20 mouse cellular contexts compared by ENCODE assay signal in genomic region chr10:96257935-96258334, GRCm38 (mm10).
DNase-seq lines count a peak whose midpoint lies in the region; ATAC-seq lines count a peak whose summit lies in the region.
"Had no signal": no experiment of that assay in that cellular context is flagged by ENCODE, and none has a peak within 500 bp of the region (broad histone marks: within the 10 kb centered on the region; RNA-seq: fewer than 3 reads in every experiment).

No protein-coding gene starts in this region.

- no peak overlapping the region for H3K27ac ChIP-seq in kidney, embryonic 14.5 days (ENCODE audit: low read depth, low read length)
- no peak overlapping the region for H3K27ac ChIP-seq in forebrain, embryonic 10.5 days
- H3K27ac ChIP-seq: forebrain, embryonic 12.5 days; gastrocnemius, adult 2 months; hindbrain, embryonic 10.5 days; limb, embryonic 10.5 days; midbrain, embryonic 15.5 days had no signal

- H3K27me3 ChIP-seq in kidney, embryonic 14.5 days (ENCODE audit: control insufficient read depth, insufficient read depth, low read length) = no peaks in the 10 kb centered on the region
- H3K27me3 ChIP-seq in forebrain, embryonic 10.5 days (ENCODE audit: poor library complexity, severe bottlenecking) = no peaks in the 10 kb centered on the region
- H3K27me3 ChIP-seq: CH12.LX; forebrain, embryonic 12.5 days; midbrain, embryonic 15.5 days had no signal

- H3K9me3 ChIP-seq in kidney, embryonic 14.5 days (ENCODE audit: control insufficient read depth, low read length) = 0 out of 2 replicates have a peak, but pooled peaks cover 2% of the 10 kb centered on the region
- H3K9me3 ChIP-seq in forebrain, embryonic 10.5 days = no peaks in the 10 kb centered on the region
- H3K9me3 ChIP-seq: forebrain, embryonic 12.5 days; hindbrain, embryonic 10.5 days; limb, embryonic 10.5 days; midbrain, embryonic 15.5 days had no signal

- DNase-seq in adrenal gland, postnatal 36 days = peak; percentile 10 to 25
- no peak for DNase-seq in adrenal gland, postnatal 25 days
- peak; percentile 19 for DNase-seq in kidney, adult 11 months
- DNase-seq in heart, postnatal 4 days = peak; percentile 28
- peak; percentile 51 for DNase-seq in kidney, postnatal 14 days
- no peak for DNase-seq in forebrain, embryonic 10.5 days (ENCODE audit: extremely low spot score, low spot score)
- no peak for DNase-seq in spleen, postnatal 10 days (ENCODE audit: low spot score in 2 of 2)
- DNase-seq: cerebellum, adult 11-12 months; cerebellum, postnatal 36 days; gastrocnemius, adult 2 months; lung, adult 18-20 months; lung, postnatal 36 days; right cerebral cortex, postnatal 4 days; thymus, postnatal 14 days had no signal

- no peak overlapping the region for H3K4me2 ChIP-seq in kidney, embryonic 14.5 days (replicated peaks; ENCODE audit: low read depth, low read length)
- H3K4me2 ChIP-seq: forebrain, embryonic 12.5 days; midbrain, embryonic 15.5 days had no signal

- 0 out of 2 replicates have a peak, but pooled peaks cover 1% of the 10 kb centered on the region for H3K4me1 ChIP-seq in kidney, embryonic 14.5 days (ENCODE audit: control insufficient read depth, insufficient read depth, low read length)
- peaks cover 1% of the 10 kb centered on the region; the same call in 1 of the 2 replicates for H3K4me1 ChIP-seq in forebrain, embryonic 10.5 days
- H3K4me1 ChIP-seq: forebrain, embryonic 12.5 days; hindbrain, embryonic 10.5 days; midbrain, embryonic 15.5 days had no signal

- H3K36me3 ChIP-seq in kidney, embryonic 14.5 days (ENCODE audit: control insufficient read depth, insufficient read depth, low read length) = no peaks in the 10 kb centered on the region
- no peaks in the 10 kb centered on the region for H3K36me3 ChIP-seq in forebrain, embryonic 10.5 days (replicated peaks)
- H3K36me3 ChIP-seq: forebrain, embryonic 12.5 days; hindbrain, embryonic 10.5 days; limb, embryonic 10.5 days; midbrain, embryonic 15.5 days had no signal

- ATAC-seq in kidney, embryonic 14.5 days (ENCODE audit: low FRiP score, low TSS enrichment) = no peak
- ATAC-seq: midbrain, embryonic 15.5 days had no signal

- no peak overlapping the region for H3K4me3 ChIP-seq in kidney, embryonic 14.5 days (ENCODE audit: low read length)
- no peak overlapping the region for H3K4me3 ChIP-seq in forebrain, embryonic 10.5 days
- H3K4me3 ChIP-seq: forebrain, embryonic 12.5 days; gastrocnemius, adult 2 months; hindbrain, embryonic 10.5 days; limb, embryonic 10.5 days; midbrain, embryonic 15.5 days had no signal

- 73% methylated on average over 7 of the region's 7 CpGs for WGBS in kidney, embryonic 14.5 days
- 83% methylated on average over 7 of the region's 7 CpGs for WGBS in forebrain, embryonic 10.5 days

- H3K9ac ChIP-seq in kidney, embryonic 14.5 days (ENCODE audit: low read depth, low read length) = no peak overlapping the region
- H3K9ac ChIP-seq: forebrain, embryonic 12.5 days; midbrain, embryonic 15.5 days had no signal

Comparison
In these comparisons a context has a peak if more than half of its experiments do, and no peak if none do; other contexts are left out.
1. DNase-seq: peak in adrenal gland, postnatal 36 days (2 of 2), kidney, adult 11 months (single experiment), heart, postnatal 4 days (single experiment) and kidney, postnatal 14 days (single experiment); none in adrenal gland, postnatal 25 days (single experiment), forebrain, embryonic 10.5 days (single experiment) and spleen, postnatal 10 days (0 of 2).